Mouse (Mus musculus): ENCODE data around the gene Adck2.

Gene Adck2

GRCm38 (mm10) chr6:39606862-39607261, 33.2 kb downstream of the Adck2 start:
- in situ Hi-C loops (cut with MboI; ENCODE audit: unreplicated experiment in 2 of 2) = loop anchor here in 1 of 2 experiments (25.0 kb wide), 1 partner anchor 855 kb away; the partner anchor contains the start of gene Ssbp1

- in situ Hi-C loops (cut with MboI; ENCODE audit: unreplicated experiment in 2 of 2) = loop anchor here in 1 of 2 experiments (25.0 kb wide), 1 partner anchor 855 kb away; the partner anchor contains the start of gene Ssbp1
Measured at GRCm38 (mm10) chr6:39607365-39607764, 33.7 kb downstream of the Adck2 start.

- in situ Hi-C loops (cut with MboI; ENCODE audit: unreplicated experiment in 2 of 2) = loop anchor here (5.0 to 25.0 kb wide), 2 partner anchors 117 to 852 kb away; partner anchors contain the start of genes Braf (in 1 of the 2) and Ssbp1 (in 1 of the 2)
Measured at GRCm38 (mm10) chr6:39610207-39610606, 36.5 kb downstream of the Adck2 start.

DNA sequence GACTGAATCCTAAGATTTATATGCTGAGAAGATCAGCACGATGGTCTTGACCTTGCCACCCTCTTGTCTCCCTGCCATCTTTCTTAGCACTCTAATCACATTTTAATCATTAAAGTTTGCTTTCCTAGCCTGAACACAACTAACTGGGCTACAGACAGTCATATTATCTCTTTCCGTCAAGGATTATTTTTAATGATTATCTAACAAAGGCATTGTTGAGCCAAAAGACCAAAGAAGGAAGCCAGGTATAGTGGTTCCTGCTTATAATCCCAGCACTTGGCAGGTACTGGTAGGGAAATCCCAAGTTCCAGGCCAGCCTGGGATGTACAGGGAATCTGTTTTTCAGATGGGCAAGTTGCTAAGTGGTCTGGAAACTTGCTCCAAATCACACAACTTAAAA, 37.6 kb downstream of the Adck2 start:
- in situ Hi-C loops (cut with MboI; ENCODE audit: unreplicated experiment in 2 of 2) = loop anchor here (5.0 to 25.0 kb wide), 2 partner anchors 116 to 851 kb away; partner anchors contain the start of genes Braf (in 1 of the 2) and Ssbp1 (in 1 of the 2)

Data from v-Abl transformed pro-B cells (cell line).